Mouse (Mus musculus) stomach, postnatal 0 days (tissue): ENCODE data around the gene Tab1.

ENCODE experiments used
- CTCF ChIP-seq: IDR thresholded peaks from 2 replicates; pipeline ENCODE4 v1.5.1; 2016; ENCODE audit warnings: antibody characterized with exemption, low read depth, mild to moderate bottlenecking, moderate library complexity
- EP300 ChIP-seq: optimal IDR thresholded peaks from 2 replicates; pipeline ENCODE3; 2016; ENCODE audit warnings: antibody characterized with exemption

- TF ChIP-seq CTCF: no peak
- no peak for TF ChIP-seq EP300
These were observed 13.9 kb upstream of the Tab1 start for GRCm38 (mm10) chr15:80119076-80119475.
